Mouse (Mus musculus): Measurements from ENCODE around the gene Asna1. TPM values are rescaled to one million over a fixed set of nuclear protein-coding genes. Genes with fewer than 3 reads are reported as not detected.

Asna1 gene
- total and polyA plus RNA-seq, 2 experiments from 2014 or later, result 110 to 134 TPM

DNA sequence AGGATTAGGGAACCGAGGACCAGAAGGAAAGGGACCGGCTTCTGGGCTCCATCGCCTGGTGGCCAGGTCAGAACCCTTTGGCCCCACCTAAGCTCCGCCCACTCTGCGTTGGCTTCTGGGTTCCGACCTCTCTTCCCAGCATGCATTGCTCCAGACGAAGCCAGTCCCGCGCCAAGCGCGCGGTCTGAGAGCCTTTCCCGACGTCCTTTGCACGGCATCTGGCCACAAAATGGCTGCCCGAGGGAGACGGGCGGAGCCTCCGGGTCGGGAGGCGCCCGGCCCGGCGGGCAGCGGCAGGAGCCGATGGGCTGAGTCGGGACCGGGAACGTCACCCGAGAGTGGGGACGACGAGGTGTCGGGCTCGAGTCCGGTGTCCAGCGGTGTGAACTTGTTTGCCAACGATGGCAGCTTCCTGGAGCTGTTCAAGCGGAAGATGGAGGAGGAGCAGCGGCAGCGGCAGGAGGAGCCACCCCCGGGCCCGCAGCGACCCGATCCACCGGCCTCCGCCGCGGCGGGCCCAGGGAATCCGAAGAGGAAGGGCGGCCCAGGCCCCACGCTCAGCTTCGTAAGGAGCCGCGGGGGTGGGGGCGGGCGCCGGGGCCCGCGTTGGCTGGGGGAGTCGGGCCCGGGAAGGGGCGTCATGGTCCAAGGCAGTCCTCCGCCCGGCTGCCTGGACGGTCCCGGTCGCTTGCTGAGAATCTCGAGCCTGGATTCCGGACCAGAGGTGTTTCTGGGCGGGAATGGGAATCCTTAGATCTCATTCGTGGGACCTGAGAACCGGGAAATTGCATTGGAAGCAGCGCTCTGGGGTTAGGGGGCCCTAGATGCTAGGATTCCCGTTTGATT is 1.8 kb upstream of the Asna1 start, which contains the start of gene Trir:
TSS of gene Trir (plus strand) at position 154 of the 846 bp plus-strand sequence.
- ATAC-seq (ENCODE audit: insufficient read depth, low read depth), result peak; percentile 85
- peaks cover 31% of the 10 kb centered on the region for H3K4me1 ChIP-seq (ENCODE audit: control insufficient read depth, insufficient read depth)
- peak within 1 kb of the TSS; percentile 82 for H3K27ac ChIP-seq (ENCODE audit: low read depth)
- peak within 1 kb of the TSS; percentile 91 for H3K4me2 ChIP-seq (ENCODE audit: low read depth, low read length)
- WGBS, result under 1% methylated on average over 74 of the region's 75 CpGs
- H3K4me3 ChIP-seq (ENCODE audit: low read depth, low read length), result peak within 1 kb of the TSS; percentile 97
- TF ChIP-seq EP300 (IDR thresholded peaks at IDR 0.05; ENCODE audit: low read depth), result peak; percentile 46; the same call in 1 of the 2 replicates
- TF ChIP-seq CTCF (IDR thresholded peaks at IDR 0.05; ENCODE audit: low read depth), result no peak
- no peaks in the 10 kb centered on the region for H3K9me3 ChIP-seq (replicated peaks; ENCODE audit: control insufficient read depth, low read length)
- H3K36me3 ChIP-seq (replicated peaks; ENCODE audit: control insufficient read depth, insufficient read depth, low read length), result peaks cover 41% of the 10 kb centered on the region
- DNase-seq (ENCODE audit: low spot score), result peak; percentile 98
- peak within 1 kb of the TSS; percentile 98 for H3K9ac ChIP-seq (replicated peaks; ENCODE audit: low read depth, low read length)
- H3K27me3 ChIP-seq (ENCODE audit: control insufficient read depth, insufficient read depth, low read length), result no peaks in the 10 kb centered on the region

- 95% methylated on average over 3 of the region's 3 CpGs for WGBS
- Histone ChIP-seq H3K4me1 (ENCODE audit: control insufficient read depth, insufficient read depth) (peaks cover 31% of the 10 kb centered on the region), H3K9ac (replicated peaks; ENCODE audit: low read depth, low read length) (no peak overlapping the region), H3K9me3 (replicated peaks; ENCODE audit: control insufficient read depth, low read length) (no peaks in the 10 kb centered on the region), H3K27ac (ENCODE audit: low read depth) (no peak overlapping the region), H3K36me3 (replicated peaks; ENCODE audit: control insufficient read depth, insufficient read depth, low read length) (peaks cover 43% of the 10 kb centered on the region), H3K4me3 (ENCODE audit: low read depth, low read length) (no peak overlapping the region), H3K27me3 (ENCODE audit: control insufficient read depth, insufficient read depth, low read length) (no peaks in the 10 kb centered on the region), H3K4me2 (ENCODE audit: low read depth, low read length) (peak overlapping the region; percentile 91; the same call in 1 of the 2 replicates)
- ATAC-seq (ENCODE audit: insufficient read depth, low read depth) (no peak), DNase-seq (ENCODE audit: low spot score) (no peak)
- no peak for TF ChIP-seq EP300 (IDR thresholded peaks at IDR 0.05; ENCODE audit: low read depth)
- no peak for TF ChIP-seq CTCF (IDR thresholded peaks at IDR 0.05; ENCODE audit: low read depth)
Measured at GRCm38 (mm10) chr8:85023846-85024245, 1.2 kb downstream of the Asna1 start.

- TF ChIP-seq EP300 (IDR thresholded peaks at IDR 0.05; ENCODE audit: low read depth) (no peak), CTCF (IDR thresholded peaks at IDR 0.05; ENCODE audit: low read depth) (no peak)
- no peak overlapping the region for H3K4me2 ChIP-seq (ENCODE audit: low read depth, low read length)
- peaks cover 60% of the 10 kb centered on the region for H3K36me3 ChIP-seq (replicated peaks; ENCODE audit: control insufficient read depth, insufficient read depth, low read length)
- H3K4me1 ChIP-seq (ENCODE audit: control insufficient read depth, insufficient read depth), result peaks cover 18% of the 10 kb centered on the region
- H3K9ac ChIP-seq (replicated peaks; ENCODE audit: low read depth, low read length), result no peak overlapping the region
- H3K27me3 ChIP-seq (ENCODE audit: control insufficient read depth, insufficient read depth, low read length), result no peaks in the 10 kb centered on the region
- no peaks in the 10 kb centered on the region for H3K9me3 ChIP-seq (replicated peaks; ENCODE audit: control insufficient read depth, low read length)
- ATAC-seq (ENCODE audit: insufficient read depth, low read depth) (no peak), DNase-seq (ENCODE audit: low spot score) (no peak)
- H3K4me3 ChIP-seq (ENCODE audit: low read depth, low read length), result no peak overlapping the region
- 96% methylated on average over 3 of the region's 3 CpGs for WGBS
- H3K27ac ChIP-seq (ENCODE audit: low read depth), result no peak overlapping the region
Measured at GRCm38 (mm10) chr8:85021514-85022055, 3.5 kb downstream of the Asna1 start.

GRCm38 (mm10) chr8:85017209-85017608 is 7.9 kb downstream of the Asna1 start:
- no peak overlapping the region for H3K4me3 ChIP-seq (ENCODE audit: low read depth, low read length)
- ATAC-seq (ENCODE audit: insufficient read depth, low read depth) (no peak), DNase-seq (ENCODE audit: low spot score) (no peak)
- TF ChIP-seq EP300 (IDR thresholded peaks at IDR 0.05; ENCODE audit: low read depth), result no peak
- no peak for TF ChIP-seq CTCF (IDR thresholded peaks at IDR 0.05; ENCODE audit: low read depth)
- peaks cover 23% of the 10 kb centered on the region for H3K27me3 ChIP-seq (ENCODE audit: control insufficient read depth, insufficient read depth, low read length)
- no peak overlapping the region for H3K9ac ChIP-seq (replicated peaks; ENCODE audit: low read depth, low read length)
- H3K27ac ChIP-seq (ENCODE audit: low read depth), result no peak overlapping the region
- H3K4me2 ChIP-seq (ENCODE audit: low read depth, low read length), result no peak overlapping the region
- no peaks in the 10 kb centered on the region for H3K4me1 ChIP-seq (ENCODE audit: control insufficient read depth, insufficient read depth)
- no peaks in the 10 kb centered on the region for H3K9me3 ChIP-seq (replicated peaks; ENCODE audit: control insufficient read depth, low read length)
- peaks cover 46% of the 10 kb centered on the region for H3K36me3 ChIP-seq (replicated peaks; ENCODE audit: control insufficient read depth, insufficient read depth, low read length)
- 53% methylated on average over 5 of the region's 5 CpGs for WGBS

DNA sequence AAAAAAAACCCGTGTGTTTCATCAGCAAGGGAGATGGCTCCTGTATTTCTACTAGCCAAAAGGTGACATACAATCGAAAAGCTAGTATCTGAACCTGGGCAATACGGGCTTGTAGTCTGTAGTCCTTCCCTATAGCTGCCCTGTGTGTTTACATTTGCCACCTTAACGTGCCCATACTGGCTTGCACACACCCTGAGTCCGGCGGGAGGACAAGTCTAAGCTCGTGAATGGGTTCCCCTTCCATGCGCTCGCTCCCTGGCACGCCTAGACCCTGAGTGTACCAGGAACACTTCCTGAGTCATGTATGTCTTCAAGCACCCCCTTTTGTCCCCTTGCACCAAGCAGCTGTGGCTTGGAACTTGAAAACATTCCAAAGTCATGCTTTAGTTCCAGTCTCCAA is 8.4 kb downstream of the Asna1 start:
- H3K9me3 ChIP-seq (replicated peaks; ENCODE audit: control insufficient read depth, low read length), result no peaks in the 10 kb centered on the region
- DNase-seq (ENCODE audit: low spot score), result no peak
- H3K36me3 ChIP-seq (replicated peaks; ENCODE audit: control insufficient read depth, insufficient read depth, low read length), result peaks cover 41% of the 10 kb centered on the region
- H3K27me3 ChIP-seq (ENCODE audit: control insufficient read depth, insufficient read depth, low read length), result peaks cover 27% of the 10 kb centered on the region
- no peak for TF ChIP-seq EP300 (IDR thresholded peaks at IDR 0.05; ENCODE audit: low read depth)
- TF ChIP-seq CTCF (IDR thresholded peaks at IDR 0.05; ENCODE audit: low read depth), result no peak
- H3K27ac ChIP-seq (ENCODE audit: low read depth), result no peak overlapping the region
- no peak overlapping the region for H3K4me3 ChIP-seq (ENCODE audit: low read depth, low read length)
- WGBS, result 57% methylated on average over 10 of the region's 10 CpGs
- H3K4me2 ChIP-seq (ENCODE audit: low read depth, low read length), result no peak overlapping the region
- ATAC-seq (ENCODE audit: insufficient read depth, low read depth), result no peak
- no peaks in the 10 kb centered on the region for H3K4me1 ChIP-seq (ENCODE audit: control insufficient read depth, insufficient read depth)
- H3K9ac ChIP-seq (replicated peaks; ENCODE audit: low read depth, low read length), result no peak overlapping the region
